Mouse (Mus musculus): ENCODE results near the gene Bcl9. TPM values are rescaled to one million over a fixed set of nuclear protein-coding genes. Genes with fewer than 3 reads are reported as not detected.

The Bcl9 gene
- total and polyA plus RNA-seq, 2 experiments from 2014 or later = 32.2 to 61.3 TPM

GRCm38 (mm10) chr3:97300370-97300769 lies 2.7 kb upstream of the Bcl9 start:
- Histone ChIP-seq H3K4me2 (ENCODE audit: low read depth, low read length, poor library complexity, severe bottlenecking) (no peak overlapping the region), H3K36me3 (ENCODE audit: insufficient read depth, low read length) (no peaks in the 10 kb centered on the region), H3K27me3 (ENCODE audit: insufficient read depth, low read length) (no peaks in the 10 kb centered on the region), H3K9ac (replicated peaks; ENCODE audit: low read length, poor library complexity, severe bottlenecking) (no peak overlapping the region), H3K4me1 (ENCODE audit: insufficient read depth, low read length) (peaks cover 5% of the 10 kb centered on the region), H3K4me3 (ENCODE audit: low read depth, low read length) (no peak overlapping the region), H3K27ac (ENCODE audit: low read depth, low read length) (no peak overlapping the region), H3K9me3 (ENCODE audit: low read length) (no peaks in the 10 kb centered on the region)
- TF ChIP-seq CTCF (IDR thresholded peaks at IDR 0.05) = no peak
- ATAC-seq (ENCODE audit: low FRiP score) (no peak), DNase-seq (ENCODE audit: low spot score) (no peak)
- 89% methylated on average over 7 of the region's 7 CpGs for WGBS

GRCm38 (mm10) chr3:97299885-97300284 lies 2.2 kb upstream of the Bcl9 start:
- no peak overlapping the region for H3K4me3 ChIP-seq (ENCODE audit: low read depth, low read length)

GRCm38 (mm10) chr3:97298856-97299465 lies 1.2 kb upstream of the Bcl9 start:
- ATAC-seq (ENCODE audit: low FRiP score) = peak; percentile 22; the same call in 1 of the 2 replicates

More at GRCm38 (mm10) chr3:97299885-97300284, 2.2 kb upstream of the Bcl9 start:
- no peaks in the 10 kb centered on the region for H3K36me3 ChIP-seq (ENCODE audit: insufficient read depth, low read length)
- no peak for ATAC-seq (ENCODE audit: low FRiP score)
- peak; percentile 52 for TF ChIP-seq CTCF (IDR thresholded peaks at IDR 0.05)
- no peak overlapping the region for H3K4me2 ChIP-seq (ENCODE audit: low read depth, low read length, poor library complexity, severe bottlenecking)
- DNase-seq (ENCODE audit: low spot score) = no peak
- H3K4me1 ChIP-seq (ENCODE audit: insufficient read depth, low read length) = peaks cover 8% of the 10 kb centered on the region
- no peak overlapping the region for H3K9ac ChIP-seq (replicated peaks; ENCODE audit: low read length, poor library complexity, severe bottlenecking)
- no peak overlapping the region for H3K27ac ChIP-seq (ENCODE audit: low read depth, low read length)
- H3K9me3 ChIP-seq (ENCODE audit: low read length) = no peaks in the 10 kb centered on the region
- no peaks in the 10 kb centered on the region for H3K27me3 ChIP-seq (ENCODE audit: insufficient read depth, low read length)

GRCm38 (mm10) chr3:97296941-97297552 lies 670 bp downstream of the Bcl9 start:
- peak overlapping the region; percentile 75 for H3K4me2 ChIP-seq (ENCODE audit: low read depth, low read length, poor library complexity, severe bottlenecking)
- no peaks in the 10 kb centered on the region for H3K27me3 ChIP-seq (ENCODE audit: insufficient read depth, low read length)
- H3K27ac ChIP-seq (ENCODE audit: low read depth, low read length) = peak overlapping the region; percentile 96
- TF ChIP-seq CTCF (IDR thresholded peaks at IDR 0.05) = no peak; the same call in 1 of the 2 replicates
- ATAC-seq (ENCODE audit: low FRiP score) = peak; percentile 50
- H3K9me3 ChIP-seq (ENCODE audit: low read length) = no peaks in the 10 kb centered on the region
- peak overlapping the region; percentile 81 for H3K9ac ChIP-seq (replicated peaks; ENCODE audit: low read length, poor library complexity, severe bottlenecking)
- DNase-seq (ENCODE audit: low spot score) = peak; percentile 55
- 1% methylated on average over 16 of the region's 16 CpGs for WGBS
- H3K36me3 ChIP-seq (ENCODE audit: insufficient read depth, low read length) = no peaks in the 10 kb centered on the region
- H3K4me3 ChIP-seq (ENCODE audit: low read depth, low read length) = peak overlapping the region; percentile 73
- H3K4me1 ChIP-seq (ENCODE audit: insufficient read depth, low read length) = peaks cover 16% of the 10 kb centered on the region

More at GRCm38 (mm10) chr3:97298856-97299465, 1.2 kb upstream of the Bcl9 start:
- Histone ChIP-seq H3K27ac (ENCODE audit: low read depth, low read length) (peak overlapping the region; percentile 96), H3K4me3 (ENCODE audit: low read depth, low read length) (peak overlapping the region; percentile 73), H3K36me3 (ENCODE audit: insufficient read depth, low read length) (no peaks in the 10 kb centered on the region), H3K9ac (replicated peaks; ENCODE audit: low read length, poor library complexity, severe bottlenecking) (no peak overlapping the region), H3K9me3 (ENCODE audit: low read length) (no peaks in the 10 kb centered on the region), H3K4me2 (ENCODE audit: low read depth, low read length, poor library complexity, severe bottlenecking) (peak overlapping the region; percentile 75), H3K27me3 (ENCODE audit: insufficient read depth, low read length) (no peaks in the 10 kb centered on the region), H3K4me1 (ENCODE audit: insufficient read depth, low read length) (peaks cover 8% of the 10 kb centered on the region)
- 30% methylated on average over 10 of the region's 10 CpGs for WGBS
- no peak for TF ChIP-seq CTCF (IDR thresholded peaks at IDR 0.05)
- no peak for DNase-seq (ENCODE audit: low spot score)

GRCm38 (mm10) chr3:97294334-97294733 lies 3.4 kb downstream of the Bcl9 start:
- H3K36me3 ChIP-seq (ENCODE audit: insufficient read depth, low read length) = no peaks in the 10 kb centered on the region
- no peak overlapping the region for H3K4me2 ChIP-seq (ENCODE audit: low read depth, low read length, poor library complexity, severe bottlenecking)
- H3K27ac ChIP-seq (ENCODE audit: low read depth, low read length) = no peak overlapping the region
- H3K9me3 ChIP-seq (ENCODE audit: low read length) = no peaks in the 10 kb centered on the region
- no peak overlapping the region for H3K4me3 ChIP-seq (ENCODE audit: low read depth, low read length)
- no peak for ATAC-seq (ENCODE audit: low FRiP score)
- DNase-seq (ENCODE audit: low spot score) = no peak
- no peaks in the 10 kb centered on the region for H3K27me3 ChIP-seq (ENCODE audit: insufficient read depth, low read length)
- H3K9ac ChIP-seq (replicated peaks; ENCODE audit: low read length, poor library complexity, severe bottlenecking) = no peak overlapping the region
- H3K4me1 ChIP-seq (ENCODE audit: insufficient read depth, low read length) = peaks cover 16% of the 10 kb centered on the region
- no peak for TF ChIP-seq CTCF (IDR thresholded peaks at IDR 0.05)
- 71% methylated on average over 9 of the region's 9 CpGs for WGBS

- Histone ChIP-seq H3K4me3 (ENCODE audit: low read depth, low read length) (no peak overlapping the region), H3K36me3 (ENCODE audit: insufficient read depth, low read length) (no peaks in the 10 kb centered on the region), H3K4me2 (ENCODE audit: low read depth, low read length, poor library complexity, severe bottlenecking) (no peak overlapping the region), H3K27ac (ENCODE audit: low read depth, low read length) (no peak overlapping the region), H3K9me3 (ENCODE audit: low read length) (no peaks in the 10 kb centered on the region), H3K9ac (replicated peaks; ENCODE audit: low read length, poor library complexity, severe bottlenecking) (no peak overlapping the region), H3K4me1 (ENCODE audit: insufficient read depth, low read length) (no peaks in the 10 kb centered on the region), H3K27me3 (ENCODE audit: insufficient read depth, low read length) (no peaks in the 10 kb centered on the region)
- no peak for TF ChIP-seq CTCF (IDR thresholded peaks at IDR 0.05)
- ATAC-seq (ENCODE audit: low FRiP score) = no peak
- DNase-seq (ENCODE audit: low spot score) = no peak
- 84% methylated on average over 4 of the region's 4 CpGs for WGBS
Observed at GRCm38 (mm10) chr3:97284878-97285277, 12.8 kb downstream of the Bcl9 start.

All from midbrain, postnatal 0 days (tissue).